Mouse (Mus musculus) urinary bladder, postnatal 14 days (tissue): ENCODE measurements around the gene Tmem251.
A peak's percentile ranks its signal among the peaks of the same experiment; 100 is the strongest.

ENCODE experiments used
- DNase-seq: peaks from one replicate; pipeline ENCODE4 v3.0.0; 2021; ENCODE audit warnings: low spot score

The Tmem251 gene

DNA sequence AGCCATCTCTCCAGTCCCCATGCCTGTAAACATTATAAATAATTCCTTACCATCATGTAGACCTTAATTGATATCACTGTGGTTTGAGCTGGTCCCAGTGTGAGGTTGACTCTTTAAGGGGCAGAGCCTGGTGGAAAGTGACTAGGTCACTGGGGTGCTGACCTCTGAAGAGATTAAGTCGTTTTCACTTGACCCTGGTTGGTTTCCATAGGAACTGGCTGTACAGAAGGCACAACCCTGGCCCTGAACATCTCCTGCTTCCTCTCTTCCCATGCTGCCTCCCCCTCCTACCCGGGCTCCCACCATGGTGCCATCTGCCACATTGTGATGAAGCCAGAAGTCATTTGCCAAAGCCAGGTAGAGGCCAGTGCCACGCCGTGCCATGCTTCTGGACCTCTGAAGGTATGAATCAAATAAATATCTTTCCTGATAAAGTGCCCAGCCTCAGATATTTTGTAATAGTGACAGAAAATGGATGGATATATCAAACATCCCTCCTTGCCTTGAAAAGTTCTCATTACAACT lies 32.6 kb upstream of the Tmem251 start:
- no peak for DNase-seq

DNA sequence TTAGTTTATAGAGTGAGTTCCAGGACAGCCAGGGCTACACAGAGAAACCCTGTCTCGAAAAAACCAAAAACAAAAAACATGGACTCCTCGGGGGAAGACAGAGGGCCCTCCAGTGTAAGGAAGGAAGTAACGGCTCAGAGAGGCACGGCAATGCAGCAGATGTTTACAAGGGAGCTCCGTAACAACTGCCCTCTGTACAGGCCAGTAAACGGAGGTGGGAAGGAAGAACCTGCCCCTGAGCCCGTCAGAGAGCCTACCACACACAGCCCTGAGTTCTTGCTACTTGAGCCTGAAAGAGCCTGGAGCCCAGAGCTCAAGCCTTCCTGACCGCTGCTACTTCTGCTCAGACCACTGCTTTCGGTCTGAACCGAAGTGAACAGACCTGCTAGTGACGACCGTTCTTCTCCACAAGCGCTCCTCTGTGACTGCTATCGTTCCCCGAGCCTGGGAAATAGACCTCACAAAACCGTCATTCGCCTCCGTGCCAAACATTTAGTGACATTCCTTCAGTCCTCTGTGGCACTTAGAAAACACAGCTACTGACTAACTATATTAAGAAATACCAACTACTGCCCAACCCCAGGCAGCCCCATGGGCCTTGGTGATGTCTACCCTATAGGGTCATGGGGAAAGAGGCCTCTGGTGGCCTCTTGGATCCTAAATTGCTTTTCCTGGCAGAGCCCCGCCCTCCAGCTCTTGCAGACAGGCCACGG lies 30.3 kb upstream of the Tmem251 start:
- no peak for DNase-seq

DNA sequence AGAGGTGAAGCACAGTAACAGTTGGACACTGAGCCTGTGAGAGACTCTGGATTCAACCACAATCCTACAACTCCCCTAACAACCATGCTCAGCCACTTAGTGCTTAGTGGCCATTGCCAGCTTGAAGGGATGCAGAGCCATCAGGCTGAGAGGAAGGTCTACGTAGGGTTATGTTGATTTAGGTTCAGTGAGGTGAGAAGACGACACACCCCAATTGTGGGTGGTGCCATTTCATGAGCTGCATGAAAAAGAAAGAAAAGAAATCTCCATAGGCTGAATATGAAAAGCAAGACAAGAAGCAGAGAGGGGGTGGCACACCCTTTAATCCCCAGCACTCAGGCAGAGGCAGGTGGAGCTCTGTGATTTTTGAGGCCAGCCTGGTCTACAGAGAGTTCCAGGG lies 29.4 kb upstream of the Tmem251 start:
- DNase-seq: no peak

DNA sequence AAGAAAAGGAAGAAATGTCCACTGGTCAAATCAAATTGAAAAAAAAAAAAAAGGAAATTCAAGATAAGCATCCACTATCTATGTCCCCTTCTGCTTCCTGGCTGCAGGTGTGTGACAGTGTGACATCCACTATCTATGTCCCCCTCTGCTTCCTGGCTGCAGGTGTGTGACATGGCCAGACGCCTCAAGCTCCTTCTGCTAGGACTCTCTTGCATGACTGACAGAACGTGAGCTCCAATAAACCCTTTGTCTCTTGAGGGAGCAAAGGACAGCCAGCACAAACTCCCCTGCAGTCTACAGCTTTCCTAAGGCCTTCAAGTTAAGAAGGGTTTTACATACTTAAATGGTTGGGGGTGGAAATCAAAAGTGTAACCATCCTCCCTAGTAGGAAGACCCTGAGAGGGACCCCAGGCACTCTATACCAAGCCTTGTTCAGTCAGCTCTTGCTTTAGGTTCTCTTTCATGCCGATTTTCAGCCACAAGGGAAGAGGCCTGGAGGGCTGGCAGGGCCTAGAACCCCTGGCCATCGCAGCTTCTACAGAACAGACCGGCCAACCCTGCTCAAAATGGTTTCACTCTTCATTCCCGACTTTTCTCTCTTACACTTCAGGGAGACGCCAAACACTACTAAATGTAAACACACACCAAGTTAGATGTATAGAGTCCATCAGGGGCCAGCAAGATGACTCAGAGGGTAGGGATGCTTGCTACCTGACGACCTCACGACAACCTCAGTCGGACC lies 28.7 kb upstream of the Tmem251 start:
- DNase-seq: no peak

DNA sequence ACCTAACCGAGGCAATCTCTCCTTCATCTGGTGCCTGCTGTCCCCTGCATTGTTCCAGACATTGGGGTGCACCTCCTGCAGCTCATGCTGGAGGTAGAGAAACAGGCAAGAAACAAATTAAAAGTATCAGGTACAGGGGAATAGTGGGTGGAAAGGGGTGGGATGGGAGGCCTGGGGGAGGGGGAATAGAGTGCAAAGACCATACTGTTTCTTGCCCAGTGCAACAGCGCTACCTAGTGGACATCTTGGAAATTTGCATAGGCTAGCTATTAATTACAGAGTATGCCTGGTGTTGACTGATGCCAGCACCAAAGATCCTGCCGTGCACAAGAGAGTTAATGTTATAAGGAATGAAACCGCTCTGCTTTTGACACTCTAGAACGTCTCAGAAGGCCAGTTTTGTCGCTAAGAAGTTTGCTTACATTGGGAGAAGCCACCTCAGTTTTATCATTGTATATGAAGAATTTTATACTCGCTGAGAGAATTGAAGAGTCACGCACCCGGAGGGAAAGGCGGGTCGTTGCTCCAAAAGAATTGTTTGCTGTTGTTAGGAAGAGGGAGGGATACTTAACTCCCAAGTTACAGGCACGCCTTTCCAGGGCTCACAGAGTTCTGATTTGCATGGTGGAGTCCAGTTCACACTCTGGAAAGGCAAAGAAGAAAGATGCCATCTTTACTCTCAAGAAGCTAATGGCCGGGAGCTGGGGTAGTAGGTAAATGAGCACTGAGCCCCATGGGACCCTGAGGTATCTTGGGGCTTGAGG lies 23.8 kb upstream of the Tmem251 start:
- no peak for DNase-seq

DNA sequence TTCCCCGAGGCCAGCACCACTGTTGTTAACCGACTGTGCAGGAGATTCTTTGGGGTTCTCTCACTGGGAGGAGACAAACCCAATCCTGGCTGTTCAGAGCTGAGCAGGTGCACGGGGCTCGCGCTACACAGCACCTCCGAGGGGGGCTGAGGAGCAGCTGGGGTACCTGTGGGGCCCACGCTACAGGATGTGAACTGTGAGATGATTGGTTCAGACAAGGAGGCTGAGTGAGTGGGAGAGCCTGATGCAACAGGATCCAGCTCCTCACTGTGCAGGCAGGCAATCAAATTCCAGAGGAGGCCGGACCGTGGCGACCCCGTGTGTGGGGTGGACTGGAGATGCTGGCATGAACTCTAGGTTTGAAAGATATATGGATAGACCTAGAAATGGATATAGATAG lies 21.1 kb upstream of the Tmem251 start:
- DNase-seq: no peak

DNA sequence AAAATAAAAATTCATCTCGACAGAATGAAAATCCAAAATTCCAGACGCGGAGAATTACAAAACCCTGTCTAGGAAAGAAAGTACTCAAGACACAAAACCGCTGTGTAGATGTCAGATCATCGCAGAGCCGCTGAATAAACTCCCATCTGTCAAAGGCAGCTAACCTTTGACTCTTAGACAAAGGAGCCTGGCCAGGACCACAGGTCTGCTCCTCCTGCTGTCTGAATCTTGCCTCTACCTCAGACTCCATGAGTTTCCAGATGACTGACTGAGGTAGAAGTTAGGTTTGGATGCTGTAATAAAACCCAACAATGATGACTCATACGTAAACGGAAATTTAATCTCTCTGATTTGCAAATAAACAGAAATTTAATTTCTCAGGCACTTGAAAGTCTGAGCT lies 20.6 kb upstream of the Tmem251 start:
- no peak for DNase-seq

DNA sequence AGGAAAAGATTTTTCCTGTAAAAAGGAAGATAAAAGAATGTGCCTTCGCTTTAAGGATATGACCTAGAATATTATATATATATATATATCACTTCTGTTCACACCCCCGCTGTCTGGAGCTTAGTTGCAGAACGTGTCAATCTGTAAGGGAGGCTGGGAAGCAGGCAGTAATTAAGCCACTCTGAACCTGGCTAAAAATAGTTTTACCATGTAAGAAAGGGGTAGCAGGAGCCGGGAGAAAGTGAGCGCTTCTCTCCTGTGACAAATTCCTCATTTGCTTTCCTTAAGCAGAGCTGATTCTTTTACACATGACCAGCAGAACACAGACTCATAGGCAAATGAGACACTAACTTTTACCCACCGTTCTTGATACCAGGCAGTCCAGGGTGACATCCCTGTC lies 19.7 kb upstream of the Tmem251 start:
- no peak for DNase-seq

DNA sequence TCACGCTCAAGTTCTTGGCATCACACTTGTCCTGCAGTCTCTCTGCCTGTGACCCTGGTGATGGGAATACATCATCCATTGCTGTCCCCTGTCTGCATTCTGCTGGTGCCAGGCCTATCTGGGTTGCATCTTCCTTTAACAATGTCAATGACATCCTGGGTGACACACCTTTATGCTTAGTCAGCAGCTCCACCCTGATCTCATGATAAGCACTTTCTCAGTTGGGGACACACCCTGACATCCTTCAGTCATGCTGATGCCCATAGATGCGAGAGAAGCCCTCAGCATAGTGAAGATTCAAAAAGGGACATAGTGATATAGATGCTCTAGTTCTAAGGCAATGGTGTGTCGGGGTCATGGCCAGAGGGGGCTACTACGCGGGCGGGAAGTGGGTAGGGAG lies 18.4 kb upstream of the Tmem251 start:
- DNase-seq: no peak

DNA sequence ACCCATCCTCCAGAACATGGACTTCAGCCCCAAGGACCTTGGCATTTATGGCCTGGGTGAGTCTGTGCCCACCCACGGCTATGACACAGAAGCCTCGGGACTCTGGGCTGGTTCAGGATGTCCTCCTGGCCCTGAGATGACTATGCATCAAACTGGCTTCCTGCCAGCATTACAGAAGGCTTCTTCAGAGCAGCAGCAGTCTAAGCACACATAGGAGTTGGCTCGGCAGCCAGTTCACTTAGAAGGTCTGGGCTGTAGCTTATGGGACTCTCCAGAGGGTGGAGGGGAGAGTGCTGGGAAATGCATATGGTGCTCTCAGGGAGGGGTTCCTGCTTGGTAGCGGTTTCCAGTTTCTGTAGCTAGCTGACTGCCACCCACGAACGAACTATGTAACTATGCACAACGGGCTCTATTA lies 17.8 kb upstream of the Tmem251 start:
- no peak for DNase-seq

DNA sequence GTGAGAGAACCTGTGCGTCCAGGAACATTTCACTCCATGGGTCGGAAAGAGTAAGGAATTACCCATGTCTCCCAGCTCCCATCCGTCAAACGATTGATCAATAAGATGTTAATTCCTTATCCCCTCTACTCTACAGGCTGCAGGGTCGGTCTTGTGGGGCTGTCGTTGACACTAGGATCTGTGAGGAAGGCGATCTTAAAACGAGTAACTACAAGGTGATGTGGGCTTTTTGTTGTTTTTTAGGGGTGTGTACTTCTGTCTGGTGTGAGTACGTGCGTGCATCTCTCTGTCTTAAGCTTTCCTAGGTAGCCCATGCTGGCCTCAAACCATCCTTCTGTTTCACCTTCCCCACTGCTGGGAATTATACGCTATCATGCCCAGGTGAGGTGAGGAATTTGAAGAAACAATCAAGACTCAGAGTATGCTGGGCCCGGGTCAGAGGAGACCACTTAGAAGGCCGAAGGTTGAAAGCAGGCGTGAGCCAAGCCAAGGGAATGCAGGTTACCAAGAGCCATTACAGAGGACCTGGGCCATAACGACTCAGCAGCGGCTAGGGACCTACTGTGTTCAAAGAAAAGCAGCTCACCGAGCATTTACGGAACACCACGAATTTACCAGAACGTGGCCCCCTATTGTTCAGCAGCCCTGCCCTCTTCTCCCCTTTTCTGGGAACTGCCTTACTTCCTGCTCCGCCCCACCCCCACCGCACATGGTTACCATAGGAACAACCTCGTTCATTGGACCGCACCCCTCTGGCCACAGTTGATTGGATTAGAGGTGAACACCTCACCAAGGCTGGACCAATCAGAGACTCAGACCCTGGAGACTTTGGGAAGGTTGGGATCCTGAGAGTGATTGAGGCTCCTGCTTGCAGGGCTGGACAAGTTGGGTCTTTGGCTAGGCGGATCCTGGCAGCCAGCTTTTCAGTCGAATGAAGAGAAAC lies 13.4 kb upstream of the Tmem251 start:
- peak; percentile 51 for DNase-seq

DNA sequence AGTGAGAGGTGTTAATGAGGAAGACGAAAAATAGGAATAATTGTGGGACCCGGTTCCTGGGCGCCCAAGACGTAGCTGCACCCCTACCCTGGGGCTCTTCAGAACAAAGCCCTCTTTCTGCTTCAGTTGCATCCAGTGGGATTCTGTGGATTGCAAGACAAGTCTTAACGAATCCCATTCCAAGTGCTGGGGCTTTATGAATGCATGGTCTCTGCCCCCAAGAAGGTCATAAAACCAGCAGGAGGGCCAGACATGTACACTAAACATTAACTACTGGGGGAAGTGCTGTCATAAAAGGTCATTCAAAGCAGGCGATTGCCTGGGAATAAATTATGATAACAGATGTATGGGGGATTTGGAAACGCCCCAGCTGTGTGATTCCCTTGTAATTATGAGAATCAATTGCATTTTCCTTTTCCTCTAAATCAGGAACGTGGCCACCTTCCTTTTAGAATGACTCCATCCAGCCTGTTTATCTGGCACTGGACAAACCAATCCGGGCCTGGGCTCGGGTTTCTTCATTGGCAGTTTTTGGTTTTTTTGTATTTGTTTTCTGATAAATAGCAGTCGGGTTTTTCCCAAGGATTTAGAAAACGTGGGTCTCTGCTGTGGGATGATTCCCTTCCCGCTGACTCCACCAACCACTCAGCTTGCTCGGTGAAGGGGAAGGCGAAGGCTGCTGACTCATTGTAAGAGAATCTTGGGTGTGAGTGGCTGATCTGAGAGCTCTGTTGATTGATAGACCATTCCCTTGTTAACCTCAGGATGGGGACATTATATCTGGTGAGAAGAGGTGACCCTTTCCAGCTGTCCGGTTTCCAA lies 12.6 kb upstream of the Tmem251 start:
- no peak for DNase-seq

DNA sequence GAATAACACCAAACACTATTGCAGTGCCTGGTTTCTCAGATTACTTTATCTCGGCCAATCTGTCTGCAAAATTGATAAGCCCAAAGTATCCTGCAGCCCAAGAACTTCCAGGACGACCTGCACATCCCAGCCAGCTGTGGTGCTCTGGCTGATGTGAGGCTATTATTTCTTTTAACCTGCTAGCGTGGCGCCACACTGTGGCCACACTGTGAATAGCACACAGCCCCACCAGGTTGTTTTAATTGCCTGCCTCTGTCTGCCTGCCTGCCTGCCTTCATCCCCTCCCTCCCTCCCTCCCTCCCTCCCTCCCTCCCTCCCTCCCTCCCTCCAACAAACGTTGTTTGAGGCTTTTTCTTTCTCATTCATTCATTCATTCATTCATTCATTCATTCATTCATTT lies 10.2 kb upstream of the Tmem251 start:
- DNase-seq: peak; percentile 60

DNA sequence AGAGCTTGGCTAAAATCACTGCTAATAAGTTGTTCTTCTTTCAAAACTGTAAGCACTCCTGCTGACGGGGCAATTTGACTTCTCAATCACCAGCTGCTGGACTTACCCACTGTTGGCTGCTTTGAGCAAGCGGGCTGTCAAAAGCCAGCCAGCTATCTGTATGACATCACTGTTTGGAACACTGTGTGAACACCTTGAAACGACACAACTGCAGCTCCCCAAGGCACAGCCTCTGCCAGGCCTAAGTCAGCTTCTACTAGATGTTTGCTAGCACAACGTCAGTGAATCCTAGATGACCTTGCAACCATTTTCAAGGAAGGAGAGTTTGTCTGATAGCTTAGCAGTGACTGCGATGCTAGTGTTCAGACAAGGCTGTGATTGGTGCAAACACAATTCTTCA lies 4.5 kb upstream of the Tmem251 start:
- no peak for DNase-seq

DNA sequence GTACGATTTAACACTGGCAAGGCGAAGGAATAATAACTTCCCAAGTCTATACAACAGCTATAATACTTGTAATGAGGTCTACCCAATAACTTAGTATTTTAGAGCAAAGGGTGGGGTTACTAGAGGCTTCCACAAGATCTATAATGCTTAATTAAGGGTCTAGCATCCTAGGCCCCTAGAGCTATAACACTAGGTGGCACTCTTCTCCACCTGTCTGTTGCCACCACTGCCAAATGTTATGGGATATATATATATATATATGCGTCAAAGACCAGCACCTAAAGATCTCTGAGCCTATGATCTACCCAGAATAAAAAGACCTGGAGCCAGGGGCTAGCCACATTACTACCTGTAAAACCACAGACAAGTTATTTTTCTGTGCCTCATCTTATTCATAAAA lies 3.3 kb upstream of the Tmem251 start:
- no peak for DNase-seq

DNA sequence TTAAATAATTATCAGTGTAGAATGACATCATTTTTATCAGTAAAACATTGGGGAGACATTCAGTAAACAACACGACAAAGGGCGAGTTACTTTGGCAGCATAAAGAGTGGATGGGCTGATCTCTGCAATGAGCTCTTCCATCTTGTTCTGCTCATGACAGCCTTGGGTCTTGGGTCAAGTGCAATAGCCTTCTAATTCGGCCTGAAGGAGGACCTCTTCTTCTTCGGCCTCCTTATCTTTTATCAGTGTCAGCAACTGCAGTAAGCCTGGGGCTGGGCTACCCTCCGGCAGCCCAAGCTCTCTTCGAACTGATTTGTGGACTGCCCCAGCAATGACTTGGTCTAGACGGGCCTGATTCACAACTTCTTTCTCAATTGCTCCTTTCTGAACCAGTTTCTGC lies 1.5 kb upstream of the Tmem251 start:
- no peak for DNase-seq

DNA sequence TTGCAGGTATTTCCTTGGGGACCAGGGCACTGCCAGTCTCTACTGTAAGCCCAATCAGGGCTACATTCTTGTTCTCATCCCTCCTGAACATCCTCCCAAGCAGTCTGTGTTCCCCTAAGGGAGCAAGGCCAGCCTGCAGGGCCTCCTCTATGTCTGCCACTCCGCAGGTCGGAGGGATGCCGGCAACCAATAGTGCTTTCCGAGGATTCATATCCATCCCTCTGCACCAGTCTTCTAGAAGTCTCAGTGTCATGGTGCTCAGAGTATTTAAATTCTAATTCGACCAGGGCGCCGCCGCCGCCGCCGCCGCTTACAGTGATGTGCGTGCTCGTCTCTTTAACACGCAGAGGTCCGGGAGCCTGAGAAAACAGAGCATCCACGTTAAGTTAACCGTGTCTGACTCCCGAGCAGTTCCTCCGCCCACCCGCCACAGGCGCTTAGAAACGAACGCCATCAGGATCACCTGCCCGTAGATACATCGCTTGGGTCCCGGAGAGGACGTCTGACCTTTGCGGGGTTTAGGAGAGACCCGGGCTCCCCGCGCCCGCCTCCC lies 450 bp upstream of the Tmem251 start:
- no peak for DNase-seq

DNA sequence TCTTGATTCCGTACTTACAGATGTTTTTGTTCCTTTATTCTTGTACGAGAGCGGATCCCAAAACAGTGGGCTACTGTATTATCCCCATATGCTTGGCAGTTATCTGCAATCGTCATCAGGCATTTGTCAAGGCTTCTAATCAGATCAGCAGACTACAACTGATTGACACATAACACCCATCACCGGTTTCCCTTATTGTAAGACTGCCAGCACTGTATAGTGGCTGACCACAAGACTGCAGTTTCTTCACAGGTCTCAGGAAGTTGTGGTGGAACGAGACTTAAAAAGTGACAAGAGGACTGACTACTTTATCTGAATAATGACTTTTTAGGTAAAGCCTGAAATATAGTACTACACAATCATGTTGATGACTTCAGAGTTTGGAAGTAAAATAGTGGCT lies 1.3 kb downstream of the Tmem251 start:
- no peak for DNase-seq

DNA sequence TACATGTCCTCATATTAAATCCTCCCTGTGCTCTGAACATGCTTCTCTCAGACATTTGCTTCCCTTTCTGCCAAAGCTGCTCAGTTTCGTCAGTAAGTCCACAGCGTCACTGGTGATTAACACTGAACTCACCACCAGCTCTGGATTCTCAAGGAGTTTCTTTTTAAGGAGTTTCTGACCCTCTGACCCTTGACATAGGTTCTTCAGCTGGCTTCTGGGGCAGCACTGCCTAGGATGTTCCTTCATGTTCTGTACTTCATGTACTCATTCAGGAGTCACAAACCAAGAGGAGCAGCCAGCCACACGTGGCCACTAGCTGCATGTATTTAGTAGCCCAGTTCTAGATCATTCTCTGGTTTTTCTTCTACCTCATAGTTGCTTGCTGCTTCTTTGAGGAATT lies 4.7 kb downstream of the Tmem251 start:
- no peak for DNase-seq

DNA sequence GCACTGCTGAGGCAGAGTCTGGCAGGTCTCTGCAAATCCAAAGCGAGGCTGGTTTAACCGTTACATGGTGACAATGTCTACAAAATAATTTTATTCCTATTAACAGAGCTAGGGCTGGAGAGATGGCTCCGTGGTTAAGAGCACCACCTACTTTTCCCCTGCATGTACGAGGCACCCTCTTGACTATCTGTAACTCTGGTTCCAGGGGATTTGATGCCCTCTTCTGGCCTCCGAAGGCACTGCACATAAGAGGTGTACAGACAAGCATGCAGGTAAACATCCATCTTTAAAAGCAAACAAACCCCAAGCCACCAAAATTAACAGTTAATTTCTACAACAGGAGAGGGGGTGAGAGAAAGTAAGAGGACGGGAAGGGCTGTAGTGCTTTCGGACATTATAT lies 12.7 kb downstream of the Tmem251 start:
- no peak for DNase-seq
